Mouse (Mus musculus): ENCODE results near the gene Slc27a3.

DNA sequence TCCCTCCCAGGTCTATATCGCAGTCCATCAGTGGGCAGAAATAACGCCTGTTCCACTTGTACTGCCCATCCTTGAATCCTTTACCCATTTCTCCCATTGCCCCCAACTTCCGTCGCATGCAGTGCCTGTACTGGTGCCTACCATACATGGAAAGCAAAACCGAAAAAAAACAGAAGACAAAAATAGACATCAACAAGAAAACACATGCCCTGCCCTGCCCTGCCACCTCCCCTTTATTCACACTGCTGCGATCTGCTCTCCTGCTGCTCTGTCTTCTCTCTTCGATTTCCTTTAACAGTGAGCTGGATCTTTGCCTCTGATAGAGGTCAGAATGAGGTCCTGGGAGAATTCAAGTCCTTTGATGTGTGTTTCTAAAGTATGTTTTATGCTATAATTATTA is 31.8 kb downstream of the Slc27a3 start:
- TF ChIP-seq CTCF (IDR thresholded peaks at IDR 0.05; ENCODE audit: low read depth) (no peak), EP300 (IDR thresholded peaks at IDR 0.05; ENCODE audit: low read depth) (no peak)
